Mouse (Mus musculus) layer of hippocampus, postnatal 25 days (tissue): ENCODE results near the gene Serpinb9g. TPM values are rescaled to one million over a fixed set of nuclear protein-coding genes. Genes with fewer than 3 reads are reported as not detected.
"Not testable (repeated sequence)": the region's sequence is repeated elsewhere in the genome, so short reads cannot be mapped to it uniquely, and the experiment has no call there.

ENCODE experiments used
- DNase-seq, 2 experiments: peaks; one replicate each; pipeline ENCODE4 v3.0.0; 2022; ENCODE audit warnings: mixed read lengths in 2 of 2, low spot score in 1 of 2; ENCODE audit errors: extremely low spot score in 1 of 2
- total RNA-seq, 2 experiments: library from RNA; stranded (reverse); gene quantifications; 2 replicates each; pipeline ENCODE4 v1.2.3; 2021

Gene Serpinb9g
- not detected for total RNA-seq

- not testable (repeated sequence) for DNase-seq
Measured at GRCm38 (mm10) chr13:33484490-33484889, at the start of gene Serpinb9g. TSS of gene Serpinb9g (plus strand) at chr13:33484790.

GRCm38 (mm10) chr13:33483872-33484271 lies 718 bp upstream of the Serpinb9g start:
- not testable (repeated sequence) for DNase-seq

GRCm38 (mm10) chr13:33524629-33525028 lies 40.0 kb downstream of the Serpinb9g start:
- no peak for DNase-seq

GRCm38 (mm10) chr13:33532814-33533213 lies 48.2 kb downstream of the Serpinb9g start:
- no peak for DNase-seq

Other genes starting within 250 kb of the Serpinb9g start
- gene Serpinb9e, start 235.2 kb upstream of the Serpinb9g start, total RNA-seq, result not detected
- gene Serpinb9f, start 160.7 kb upstream of the Serpinb9g start, total RNA-seq, result not detected
- gene Gm11397, start 89.0 kb upstream of the Serpinb9g start, total RNA-seq, result not detected
- gene Serpinb6d, start 176.6 kb downstream of the Serpinb9g start, total RNA-seq, result not detected